Mouse (Mus musculus) MEL (cell line): ENCODE results near the gene Echdc3. TPM values are rescaled to one million over a fixed set of nuclear protein-coding genes. Genes with fewer than 3 reads are reported as not detected.

Experiments
- DNase-seq: peaks from one replicate; pipeline ENCODE4 v3.0.0; 2011; ENCODE audit warnings: low read depth, low spot score
- H3K27ac ChIP-seq: 2 replicates; pipeline ENCODE4 v1.5.1; 2012; ENCODE audit warnings: low read depth, mild to moderate bottlenecking, control low read depth, low read length, moderate library complexity; ENCODE audit not compliant: control insufficient read depth
- H3K27me3 ChIP-seq, 2 experiments: fragments of 150-350 bp in 1 of 2; sonication (generic) in 1 of 2; 2 replicates each; pipeline ENCODE4 v1.6.1; 2012; ENCODE audit warnings: low read length in 2 of 2, mild to moderate bottlenecking in 2 of 2, improper control_type of control experiment in 1 of 2, moderate library complexity in 1 of 2; ENCODE audit not compliant: insufficient read depth in 2 of 2, control insufficient read depth in 1 of 2
- H3K36me3 ChIP-seq, 2 experiments: 2 replicates each; pipeline ENCODE4 v1.6.1; 2012 to 2014; ENCODE audit warnings: low read length in 2 of 2, improper control_type of control experiment in 1 of 2, inconsistent platforms in 1 of 2, mild to moderate bottlenecking in 1 of 2; ENCODE audit not compliant: insufficient read depth in 2 of 2, control insufficient read depth in 1 of 2
- H3K4me1 ChIP-seq, 2 experiments: fragments of 150-350 bp in 1 of 2; sonication (generic) in 1 of 2; 2 replicates each; pipeline ENCODE4 v1.6.1; 2012; ENCODE audit warnings: low read length in 2 of 2, improper control_type of control experiment in 1 of 2, mild to moderate bottlenecking in 1 of 2; ENCODE audit not compliant: insufficient read depth in 2 of 2, control insufficient read depth in 1 of 2
- H3K4me3 ChIP-seq, 2 experiments: fragments of 150-350 bp in 1 of 2; sonication (generic) in 1 of 2; 2 replicates each; pipeline ENCODE4 v1.5.1; 2012; ENCODE audit warnings: low read depth in 2 of 2, low read length in 2 of 2, mild to moderate bottlenecking in 2 of 2, moderate library complexity in 2 of 2, control low read depth in 1 of 2, improper control_type of control experiment in 1 of 2; ENCODE audit not compliant: control insufficient read depth in 1 of 2, insufficient read depth in 1 of 2
- H3K79me2 ChIP-seq: 2 replicates; pipeline ENCODE4 v1.6.1; 2012; ENCODE audit warnings: mild to moderate bottlenecking, low read length, moderate library complexity; ENCODE audit not compliant: control insufficient read depth, poor library complexity, insufficient read depth
- H3K9ac ChIP-seq: 2 replicates; pipeline ENCODE4 v1.6.1; 2012; ENCODE audit warnings: low read depth, mild to moderate bottlenecking, control low read depth, low read length, moderate library complexity; ENCODE audit not compliant: control insufficient read depth, poor library complexity, severe bottlenecking
- H3K9me3 ChIP-seq: fragments of 150-350 bp; sonication (generic); replicated peaks from 2 replicates; pipeline ENCODE4 v1.6.1; 2012; ENCODE audit warnings: mild to moderate bottlenecking, low read length, improper control_type of control experiment, moderate library complexity; ENCODE audit not compliant: insufficient read depth
- BHLHE40 ChIP-seq: IDR thresholded peaks from 2 replicates; pipeline ENCODE4 v1.6.1; 2012; ENCODE audit warnings: low read depth, mild to moderate bottlenecking, inconsistent platforms, low read length, improper control_type of control experiment, borderline replicate concordance
- CHD1 ChIP-seq: IDR thresholded peaks from 2 replicates; pipeline ENCODE4 v1.6.1; 2012; ENCODE audit warnings: low read depth, mild to moderate bottlenecking, inconsistent platforms, low read length, improper control_type of control experiment
- E2F4 ChIP-seq: IDR thresholded peaks from 2 replicates; pipeline ENCODE4 v1.6.1; 2011; ENCODE audit warnings: low read depth, low read length, improper control_type of control experiment, borderline replicate concordance
- GABPA ChIP-seq: IDR thresholded peaks from 2 replicates; pipeline ENCODE4 v1.6.1; 2012; ENCODE audit warnings: low read depth, mild to moderate bottlenecking, inconsistent platforms, low read length, improper control_type of control experiment, moderate library complexity
- MAFK ChIP-seq: IDR thresholded peaks from 2 replicates; pipeline ENCODE4 v1.6.1; 2011; ENCODE audit warnings: low read depth, mild to moderate bottlenecking, low read length, improper control_type of control experiment, borderline replicate concordance
- MAZ ChIP-seq: IDR thresholded peaks from 2 replicates; pipeline ENCODE4 v1.6.1; 2012; ENCODE audit warnings: low read depth, mild to moderate bottlenecking, inconsistent platforms, low read length, improper control_type of control experiment
- MYB ChIP-seq: IDR thresholded peaks from 2 replicates; pipeline ENCODE4 v1.6.1; 2011; ENCODE audit warnings: mild to moderate bottlenecking, low read depth, low read length, improper control_type of control experiment
- POLR2A ChIP-seq, 2 experiments: IDR thresholded peaks; 2 replicates each; pipeline ENCODE4 v1.6.1; 2011 to 2012; ENCODE audit warnings: low read length in 2 of 2, mild to moderate bottlenecking in 2 of 2, control low read depth in 1 of 2, improper control_type of control experiment in 1 of 2, low read depth in 1 of 2, moderate library complexity in 1 of 2; ENCODE audit not compliant: control insufficient read depth in 1 of 2, insufficient read depth in 1 of 2, poor library complexity in 1 of 2
- POLR2AphosphoS5 ChIP-seq: IDR thresholded peaks from 2 replicates; pipeline ENCODE4 v1.6.1; 2012; ENCODE audit warnings: low read depth, borderline replicate concordance, mild to moderate bottlenecking, inconsistent platforms, low read length, moderate library complexity, mixed read lengths
- RCOR1 ChIP-seq: IDR thresholded peaks from 2 replicates; pipeline ENCODE4 v1.6.1; 2012; ENCODE audit warnings: low read depth, mild to moderate bottlenecking, inconsistent platforms, low read length, improper control_type of control experiment
- SIN3A ChIP-seq: IDR thresholded peaks from 2 replicates; pipeline ENCODE4 v1.6.1; 2012; ENCODE audit warnings: low read length, improper control_type of control experiment, inconsistent platforms
- SMC3 ChIP-seq: IDR thresholded peaks from 2 replicates; pipeline ENCODE4 v1.6.1; 2011; ENCODE audit warnings: low read depth, low read length, improper control_type of control experiment
- TCF12 ChIP-seq: IDR thresholded peaks from 2 replicates; pipeline ENCODE4 v1.6.1; 2014; ENCODE audit warnings: low read depth, mild to moderate bottlenecking, inconsistent platforms, low read length, improper control_type of control experiment, moderate library complexity
- UBTF ChIP-seq: IDR thresholded peaks from 2 replicates; pipeline ENCODE4 v1.6.1; 2012; ENCODE audit warnings: low read depth, mild to moderate bottlenecking, inconsistent platforms, low read length, improper control_type of control experiment, moderate library complexity, borderline replicate concordance; ENCODE audit not compliant: insufficient read depth
- USF1 ChIP-seq: IDR thresholded peaks from 2 replicates; pipeline ENCODE4 v1.6.1; 2014; ENCODE audit warnings: low read depth, mild to moderate bottlenecking, inconsistent platforms, low read length, improper control_type of control experiment, moderate library complexity
- polyA plus RNA-seq, 2 experiments: library from polyadenylated mRNA; stranded (reverse) in 1 of 2; unstranded in 1 of 2; fragments of >175 nt in 1 of 2; fragments of >200 nt in 1 of 2; gene quantifications; 2 replicates each; pipeline versions ENCODE4 v1.2.1 to v1.2.4; 2012; ENCODE audit warnings: low replicate concordance in 2 of 2, low read depth in 1 of 2; ENCODE audit not compliant: insufficient read length in 2 of 2, insufficient read depth in 1 of 2, missing spikeins in 1 of 2
- total RNA-seq: library from RNA; depleted of rRNA; stranded (reverse); fragments of 300-350 nt; gene quantifications from 2 replicates; pipeline ENCODE4 v1.2.3, GENCODE M21; 2012

The Echdc3 gene
- total and polyA plus RNA-seq, 3 experiments: not detected

GRCm38 (mm10) chr2:6192820-6193590 lies 19.8 kb downstream of the Echdc3 start (continued):
- TF ChIP-seq MYB (no peak), BHLHE40 (no peak), TCF12 (no peak), CHD1 (no peak), E2F4 (no peak), UBTF (no peak), SIN3A (no peak), SMC3 (peak; percentile 94), RCOR1 (no peak), MAZ (no peak), GABPA (no peak), POLR2A (IDR thresholded peaks at IDR 0.05; ENCODE audit: control insufficient read depth in 1 of 2, insufficient read depth in 1 of 2, low read depth in 1 of 2, low read length in 2 of 2, poor library complexity in 1 of 2) (no peak)

GRCm38 (mm10) chr2:6190036-6190435 lies 22.8 kb downstream of the Echdc3 start:
- H3K4me1 ChIP-seq: no peaks in the 10 kb centered on the region
- H3K9ac ChIP-seq: no peak overlapping the region
- H3K4me3 ChIP-seq: no peak overlapping the region
- no peaks in the 10 kb centered on the region for H3K27me3 ChIP-seq
- no peak overlapping the region for H3K27ac ChIP-seq
- no peaks in the 10 kb centered on the region for H3K36me3 ChIP-seq
- H3K9me3 ChIP-seq: no peaks in the 10 kb centered on the region
- TF ChIP-seq MAFK: no peak
- DNase-seq: no peak
- no peaks in the 10 kb centered on the region for H3K79me2 ChIP-seq

GRCm38 (mm10) chr2:6189675-6189998 lies 23.2 kb downstream of the Echdc3 start:
- Histone ChIP-seq H3K27ac (no peak overlapping the region), H3K9ac (no peak overlapping the region)
- no peak for DNase-seq

More at GRCm38 (mm10) chr2:6189675-6189998, 23.2 kb downstream of the Echdc3 start:
- no peak overlapping the region for H3K4me3 ChIP-seq
- H3K27me3 ChIP-seq: no peaks in the 10 kb centered on the region
- no peaks in the 10 kb centered on the region for H3K4me1 ChIP-seq
- H3K9me3 ChIP-seq: no peaks in the 10 kb centered on the region
- H3K79me2 ChIP-seq: no peaks in the 10 kb centered on the region
- H3K36me3 ChIP-seq: no peaks in the 10 kb centered on the region
- TF ChIP-seq POLR2AphosphoS5 (no peak), USF1 (no peak)
